Mouse (Mus musculus): ENCODE data around the gene Dmgdh.

DNA sequence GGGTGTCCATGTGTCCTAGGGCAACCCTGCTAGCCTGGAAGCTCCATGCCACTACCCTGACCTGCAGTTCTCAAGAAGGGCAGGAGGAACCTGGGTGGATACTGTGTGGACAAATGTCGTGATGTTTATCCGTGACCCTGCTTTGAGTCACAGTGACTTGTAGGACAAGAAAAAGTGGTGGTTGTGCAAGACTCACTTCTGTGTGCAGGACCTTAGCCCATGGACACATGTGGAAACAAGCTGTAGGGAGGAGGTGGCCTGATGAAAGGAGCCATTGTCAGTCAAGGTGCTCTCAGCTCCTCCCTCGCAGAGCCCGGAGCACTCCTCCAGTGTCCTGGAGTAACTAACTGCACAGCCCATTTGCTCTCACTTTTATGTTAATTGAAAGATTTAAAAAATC, 31.5 kb downstream of the Dmgdh start:
- TF ChIP-seq POLR2A (IDR thresholded peaks at IDR 0.05; ENCODE audit: borderline replicate concordance, extremely low read depth, low read depth, low read length) (no peak), CTCF (IDR thresholded peaks at IDR 0.05; ENCODE audit: insufficient read depth, low read length) (no peak)
